Mouse (Mus musculus) erythroblast, embryonic 14.5 days (primary cell): ENCODE data around the gene Higd1b. TPM values are rescaled to one million over a fixed set of nuclear protein-coding genes. Genes with fewer than 3 reads are reported as not detected.

Source experiments
- H3K27me3 ChIP-seq: 2 replicates; pipeline ENCODE4 v1.6.1; 2012; ENCODE audit warnings: inconsistent platforms; ENCODE audit not compliant: control insufficient read depth
- H3K36me3 ChIP-seq: 2 replicates; pipeline ENCODE4 v1.6.1; 2012; ENCODE audit warnings: mild to moderate bottlenecking, inconsistent platforms; ENCODE audit not compliant: control insufficient read depth
- H3K4me1 ChIP-seq: 2 replicates; pipeline ENCODE4 v1.6.1; 2012; ENCODE audit warnings: inconsistent platforms; ENCODE audit not compliant: control insufficient read depth
- H3K4me3 ChIP-seq: replicated peaks from 2 replicates; pipeline ENCODE3; 2012; ENCODE audit warnings: moderate library complexity, mild to moderate bottlenecking, inconsistent platforms
- H3K9me3 ChIP-seq: 2 replicates; pipeline ENCODE4 v1.6.1; 2012; ENCODE audit warnings: low read length, inconsistent platforms, mixed read lengths; ENCODE audit not compliant: control insufficient read depth
- GATA1 ChIP-seq: IDR thresholded peaks from 2 replicates; pipeline ENCODE4 v1.6.1; 2012; ENCODE audit warnings: low read length, inconsistent platforms, mixed read lengths
- TAL1 ChIP-seq: IDR thresholded peaks from 3 replicates; pipeline ENCODE4 v1.6.1; 2012; ENCODE audit warnings: low read length, inconsistent platforms, mixed read lengths
- polyA plus RNA-seq: library from polyadenylated mRNA; stranded (reverse); fragments of >175 nt; gene quantifications from 2 replicates; pipeline ENCODE4 v1.2.3, GENCODE M21; 2012

Higd1b gene
- polyA plus RNA-seq, 1 experiment, result not detected

GRCm38 (mm10) chr11:102819021-102819782 lies 16.4 kb upstream of the Higd1b start, which contains the start of gene Gjc1:
Gene Gjc1 (minus strand): TSS chr11:102819700.
- Histone ChIP-seq H3K27me3 (peaks cover 89% of the 10 kb centered on the region), H3K4me3 (peak within 1 kb of the TSS; percentile 14), H3K4me1 (peaks cover 4% of the 10 kb centered on the region; the same call in 1 of the 2 replicates), H3K36me3 (no peaks in the 10 kb centered on the region), H3K9me3 (peaks cover 2% of the 10 kb centered on the region; the same call in 1 of the 2 replicates)
- TF ChIP-seq TAL1 (no peak), GATA1 (no peak)

GRCm38 (mm10) chr11:102819783-102820385 lies 15.8 kb upstream of the Higd1b start:
- peaks cover 4% of the 10 kb centered on the region; the same call in 1 of the 2 replicates for H3K4me1 ChIP-seq

GRCm38 (mm10) chr11:102820432-102820831 lies 15.2 kb upstream of the Higd1b start:
- peaks cover 4% of the 10 kb centered on the region; the same call in 1 of the 2 replicates for H3K4me1 ChIP-seq
- H3K36me3 ChIP-seq, result no peaks in the 10 kb centered on the region
- no peak overlapping the region for H3K4me3 ChIP-seq
- peaks cover 2% of the 10 kb centered on the region; the same call in 1 of the 2 replicates for H3K9me3 ChIP-seq
- peaks cover 88% of the 10 kb centered on the region for H3K27me3 ChIP-seq
- TF ChIP-seq GATA1, result no peak
- TF ChIP-seq TAL1, result no peak

More at GRCm38 (mm10) chr11:102819783-102820385, 15.8 kb upstream of the Higd1b start:
- no peak overlapping the region for H3K4me3 ChIP-seq
- peaks cover 89% of the 10 kb centered on the region for H3K27me3 ChIP-seq
- TF ChIP-seq TAL1, result no peak
- no peak for TF ChIP-seq GATA1
- H3K9me3 ChIP-seq, result peaks cover 2% of the 10 kb centered on the region; the same call in 1 of the 2 replicates
- H3K36me3 ChIP-seq, result no peaks in the 10 kb centered on the region

GRCm38 (mm10) chr11:102821231-102821630 lies 14.4 kb upstream of the Higd1b start:
- TF ChIP-seq GATA1, result no peak
- TF ChIP-seq TAL1, result no peak
- Histone ChIP-seq H3K27me3 (peaks cover 83% of the 10 kb centered on the region), H3K36me3 (no peaks in the 10 kb centered on the region), H3K4me1 (peaks cover 4% of the 10 kb centered on the region; the same call in 1 of the 2 replicates), H3K9me3 (peaks cover 2% of the 10 kb centered on the region; the same call in 1 of the 2 replicates), H3K4me3 (no peak overlapping the region)

GRCm38 (mm10) chr11:102826476-102826875 lies 9.2 kb upstream of the Higd1b start:
- H3K27me3 ChIP-seq, result peaks cover 37% of the 10 kb centered on the region
- H3K4me1 ChIP-seq, result no peaks in the 10 kb centered on the region
- TF ChIP-seq TAL1, result no peak
- no peak for TF ChIP-seq GATA1
- H3K9me3 ChIP-seq, result no peaks in the 10 kb centered on the region
- H3K36me3 ChIP-seq, result no peaks in the 10 kb centered on the region
- no peak overlapping the region for H3K4me3 ChIP-seq

GRCm38 (mm10) chr11:102827097-102827496 lies 8.6 kb upstream of the Higd1b start:
- Histone ChIP-seq H3K4me3 (no peak overlapping the region), H3K27me3 (peaks cover 34% of the 10 kb centered on the region), H3K9me3 (no peaks in the 10 kb centered on the region), H3K36me3 (no peaks in the 10 kb centered on the region), H3K4me1 (no peaks in the 10 kb centered on the region)
- TF ChIP-seq TAL1 (no peak), GATA1 (no peak)

- TF ChIP-seq GATA1 (no peak), TAL1 (no peak)
Measured at GRCm38 (mm10) chr11:102830276-102830675, 5.4 kb upstream of the Higd1b start.

GRCm38 (mm10) chr11:102832700-102833297 lies 2.9 kb upstream of the Higd1b start:
- H3K36me3 ChIP-seq, result peaks cover 15% of the 10 kb centered on the region
- H3K4me3 ChIP-seq, result no peak overlapping the region
- TF ChIP-seq TAL1 (no peak), GATA1 (no peak)
- no peaks in the 10 kb centered on the region for H3K4me1 ChIP-seq
- H3K9me3 ChIP-seq, result no peaks in the 10 kb centered on the region
- H3K27me3 ChIP-seq, result peaks cover 12% of the 10 kb centered on the region; the same call in 1 of the 2 replicates

More at GRCm38 (mm10) chr11:102830276-102830675, 5.4 kb upstream of the Higd1b start:
- Histone ChIP-seq H3K4me1 (no peaks in the 10 kb centered on the region), H3K27me3 (peaks cover 17% of the 10 kb centered on the region), H3K36me3 (no peaks in the 10 kb centered on the region), H3K4me3 (no peak overlapping the region), H3K9me3 (no peaks in the 10 kb centered on the region)

- no peaks in the 10 kb centered on the region for H3K9me3 ChIP-seq
- H3K4me1 ChIP-seq, result no peaks in the 10 kb centered on the region
- H3K4me3 ChIP-seq, result no peak overlapping the region
- peaks cover 29% of the 10 kb centered on the region for H3K36me3 ChIP-seq
- no peak for TF ChIP-seq GATA1
- no peak for TF ChIP-seq TAL1
- H3K27me3 ChIP-seq, result peaks cover 12% of the 10 kb centered on the region; the same call in 1 of the 2 replicates
Measured at GRCm38 (mm10) chr11:102834219-102834618, 1.4 kb upstream of the Higd1b start.
